Mouse (Mus musculus): Measurements from ENCODE around the gene Zfp740.
"Not testable (repeated sequence)": the region's sequence is repeated elsewhere in the genome, so short reads cannot be mapped to it uniquely, and the experiment has no call there.

The Zfp740 gene

GRCm38 (mm10) chr15:102202971-102203834, at the start of gene Zfp740:
Gene Zfp740 (plus strand): TSS chr15:102203249.
- peak; percentile 98 for DNase-seq (ENCODE audit: low spot score)

DNA sequence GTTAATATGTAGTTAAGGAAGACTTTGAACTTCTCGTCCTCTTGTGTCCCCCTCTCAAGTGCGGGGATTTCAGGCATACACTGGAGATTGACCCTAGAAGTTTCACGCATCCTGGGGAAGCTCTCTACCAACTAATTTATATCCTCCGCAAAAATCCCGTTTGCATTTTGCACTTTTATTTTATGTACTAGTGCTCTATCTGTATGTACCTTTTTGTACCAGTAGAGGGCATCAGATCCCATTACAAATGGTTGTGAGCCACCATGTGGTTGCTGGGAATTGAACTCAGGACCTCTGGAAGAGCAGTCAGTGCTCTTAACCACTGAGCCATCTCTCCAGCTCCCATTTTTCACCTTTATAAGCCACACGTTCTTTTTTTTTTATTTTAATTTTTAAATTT, 48.0 kb upstream of the Zfp740 start:
- not testable (repeated sequence) for DNase-seq (ENCODE audit: low spot score)

DNA sequence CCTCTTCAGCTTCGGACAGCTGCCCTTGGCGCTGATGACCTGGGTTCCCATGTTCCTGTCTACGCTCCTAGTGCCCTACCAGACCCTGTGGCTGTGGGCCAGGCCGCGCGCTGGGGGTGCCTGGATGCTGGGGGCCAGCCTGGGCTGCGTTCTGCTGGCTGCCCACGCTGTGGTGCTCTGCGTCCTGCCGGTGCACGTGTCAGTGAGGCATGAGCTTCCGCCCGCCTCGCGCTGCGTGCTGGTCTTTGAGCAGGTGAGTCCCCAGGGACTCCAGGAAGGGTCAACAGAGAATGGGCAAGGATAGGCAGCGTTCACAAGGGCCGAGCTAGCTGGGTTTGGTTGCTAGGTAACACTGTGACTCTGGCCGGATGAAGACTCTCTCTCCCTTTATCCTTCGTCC, 46.2 kb upstream of the Zfp740 start:
- no peak for DNase-seq (ENCODE audit: low spot score)

GRCm38 (mm10) chr15:102160415-102161060, 42.5 kb upstream of the Zfp740 start:
- DNase-seq (ENCODE audit: low spot score), result no peak

GRCm38 (mm10) chr15:102163900-102164693, 39.0 kb upstream of the Zfp740 start:
- DNase-seq (ENCODE audit: low spot score), result no peak

GRCm38 (mm10) chr15:102165468-102166100, 37.5 kb upstream of the Zfp740 start:
- no peak for DNase-seq (ENCODE audit: low spot score)

GRCm38 (mm10) chr15:102167620-102168021, 35.4 kb upstream of the Zfp740 start:
- no peak for DNase-seq (ENCODE audit: low spot score)

GRCm38 (mm10) chr15:102169064-102169463, 34.0 kb upstream of the Zfp740 start:
- no peak for DNase-seq (ENCODE audit: low spot score)

DNA sequence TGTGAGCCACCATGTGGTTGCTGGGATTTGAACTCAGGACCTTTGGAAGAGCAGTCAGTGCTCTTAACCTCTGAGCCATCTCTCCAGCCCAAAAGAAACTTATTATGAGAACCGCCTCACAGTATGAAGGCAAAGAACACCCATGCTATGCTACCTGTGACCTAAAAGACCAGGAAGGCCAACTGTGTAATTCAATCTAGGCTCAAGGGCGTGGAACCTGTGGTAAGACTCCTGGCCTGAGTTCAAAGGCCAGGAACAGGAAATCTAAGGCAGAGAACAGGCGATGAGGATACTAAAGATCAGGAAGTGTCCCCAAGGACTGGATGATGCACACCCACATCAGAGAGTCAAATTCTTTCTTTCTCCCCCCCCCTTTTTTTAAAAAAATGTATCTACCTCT, 29.5 kb upstream of the Zfp740 start:
- DNase-seq (ENCODE audit: low spot score), result no peak

DNA sequence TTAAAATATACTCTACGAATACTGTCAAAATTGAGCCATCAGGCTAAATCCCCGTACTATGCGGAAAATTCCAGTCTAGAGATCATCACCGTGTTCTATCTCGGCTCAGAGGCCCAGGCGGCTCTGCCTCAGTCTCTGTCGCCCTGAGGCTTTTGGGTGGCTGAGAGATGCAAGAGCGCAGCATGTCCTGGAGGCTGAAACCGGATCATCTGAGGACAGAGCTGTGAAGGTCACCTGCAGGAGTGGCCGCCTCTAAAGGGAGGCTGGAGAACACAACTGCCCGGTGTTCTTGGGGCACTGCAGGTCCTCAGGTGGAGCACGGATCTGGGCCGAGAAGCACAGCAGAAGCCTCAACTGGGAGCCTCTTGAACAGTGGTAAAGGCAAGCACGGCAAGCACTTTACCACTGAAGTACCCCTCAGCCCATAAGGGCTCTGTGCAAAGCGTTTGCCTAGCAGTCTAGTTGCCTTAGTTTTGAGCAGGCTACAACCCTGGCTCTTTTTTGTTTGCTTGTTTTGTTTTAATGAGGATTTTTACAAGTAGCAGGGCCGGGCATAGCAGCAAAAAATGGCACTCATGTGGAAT, 27.2 kb upstream of the Zfp740 start:
- no peak for DNase-seq (ENCODE audit: low spot score)

DNA sequence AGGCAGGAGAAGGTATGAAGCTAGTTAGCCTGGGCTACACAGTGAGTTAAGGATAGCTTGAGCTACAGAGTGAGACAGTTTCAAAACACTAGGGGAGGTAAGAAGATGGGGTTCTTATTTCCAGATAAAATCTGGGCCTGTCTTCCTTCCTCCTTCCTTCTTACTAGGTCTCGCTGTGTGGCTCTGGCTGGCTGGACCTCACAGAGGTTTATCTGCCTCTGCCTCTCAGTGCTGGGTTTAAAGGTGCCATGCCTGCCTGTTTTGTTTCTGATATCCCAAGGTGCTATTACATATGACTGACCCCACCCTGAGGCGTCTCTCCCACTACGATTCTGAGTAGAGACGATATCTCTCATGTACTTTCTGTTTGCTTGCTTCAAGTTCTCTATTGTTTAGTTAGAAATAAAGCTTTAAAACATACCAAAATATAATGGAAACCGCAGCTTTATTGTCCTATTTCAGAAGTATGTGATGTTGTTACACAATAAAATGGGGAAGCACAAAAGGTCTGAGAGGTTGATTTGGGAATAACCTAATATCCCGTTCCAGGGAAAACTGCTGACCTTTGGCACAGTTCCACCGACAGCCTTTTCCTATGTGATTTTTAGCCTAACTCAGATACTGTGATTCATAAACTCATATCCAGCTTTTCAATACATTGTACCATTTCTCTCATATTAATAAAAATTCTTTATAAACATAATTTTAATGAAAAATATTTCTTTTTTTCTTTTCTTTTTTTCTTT, 26.3 kb upstream of the Zfp740 start:
- no peak for DNase-seq (ENCODE audit: low spot score)

DNA sequence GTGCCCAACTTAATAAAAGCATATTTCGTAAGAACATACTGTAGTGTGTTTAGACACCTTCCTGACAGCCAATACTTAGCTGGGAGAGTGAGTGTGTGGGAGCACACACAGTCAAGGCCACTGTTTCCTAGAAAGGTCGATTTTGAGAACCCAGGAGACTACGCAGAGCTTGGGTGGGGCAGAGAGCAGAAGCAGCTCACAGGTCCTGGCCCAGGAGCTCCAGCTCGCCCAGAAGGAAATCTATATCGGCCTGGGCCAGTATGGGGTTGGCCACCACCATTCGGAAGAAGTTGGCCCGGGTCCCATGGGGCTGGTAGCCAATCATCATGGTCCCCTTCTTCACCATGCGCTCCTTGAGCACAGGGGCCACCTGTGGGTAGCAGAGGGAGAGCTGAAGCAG, 25.6 kb upstream of the Zfp740 start:
- DNase-seq (ENCODE audit: low spot score), result no peak

DNA sequence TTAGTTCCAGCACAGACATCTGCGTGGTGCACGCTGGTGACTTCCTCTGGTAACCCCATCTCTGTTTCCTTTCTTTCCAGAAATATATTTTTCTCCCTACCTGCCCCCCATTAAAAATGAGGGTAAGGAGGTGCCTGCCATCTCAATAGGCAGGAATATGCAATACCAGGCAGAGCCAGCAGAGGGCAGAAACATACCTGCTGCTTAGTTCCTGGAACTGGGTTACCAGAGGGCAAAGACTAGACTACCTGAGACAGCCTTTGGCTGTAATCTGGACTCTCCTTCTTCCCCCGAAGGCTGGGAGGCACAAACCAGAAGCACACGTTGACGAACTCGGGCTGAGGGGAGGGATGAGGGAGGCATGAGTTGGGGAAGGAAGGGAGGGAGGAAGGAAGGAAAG, 24.8 kb upstream of the Zfp740 start:
- DNase-seq (ENCODE audit: low spot score), result peak; percentile 46

DNA sequence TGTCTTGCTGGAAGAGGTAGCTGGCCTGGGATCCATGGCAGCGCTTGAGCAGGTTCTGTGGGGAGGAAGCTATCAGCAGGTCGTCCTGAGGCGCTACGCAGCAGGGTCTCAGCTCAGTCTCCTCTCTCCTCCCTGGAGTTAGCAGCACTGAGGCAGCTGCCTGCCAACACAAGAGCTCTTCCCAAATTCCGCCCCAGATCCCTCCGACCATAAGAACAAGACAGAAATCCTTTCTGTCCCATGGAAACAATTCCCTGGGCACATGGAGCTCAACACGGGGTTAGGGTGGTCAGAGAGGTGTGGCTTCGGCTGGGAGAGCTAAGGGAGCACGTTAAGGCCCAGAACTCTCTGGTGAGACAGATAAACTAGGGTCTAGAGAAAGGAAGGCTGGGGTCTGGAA, 23.9 kb upstream of the Zfp740 start:
- no peak for DNase-seq (ENCODE audit: low spot score)

DNA sequence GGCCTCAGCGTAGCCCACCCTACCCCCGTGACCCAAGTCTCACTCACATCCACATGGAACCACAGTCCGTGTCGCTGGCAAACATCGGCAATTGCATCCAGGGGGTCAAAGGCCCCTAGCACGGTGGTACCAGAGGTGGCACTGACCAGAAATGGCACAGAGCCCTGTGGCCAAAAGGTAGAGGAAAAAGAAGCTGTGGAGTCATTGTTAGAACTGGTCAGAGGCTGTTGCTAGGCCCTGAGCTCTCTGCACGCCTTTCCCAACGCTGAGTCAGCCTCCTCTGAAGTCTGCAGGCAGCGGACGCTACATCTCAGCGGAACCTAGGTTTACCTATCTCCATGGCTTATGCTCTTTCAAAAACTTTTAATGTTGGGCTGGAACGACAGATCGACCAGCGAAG, 23.1 kb upstream of the Zfp740 start:
- no peak for DNase-seq (ENCODE audit: low spot score)

DNA sequence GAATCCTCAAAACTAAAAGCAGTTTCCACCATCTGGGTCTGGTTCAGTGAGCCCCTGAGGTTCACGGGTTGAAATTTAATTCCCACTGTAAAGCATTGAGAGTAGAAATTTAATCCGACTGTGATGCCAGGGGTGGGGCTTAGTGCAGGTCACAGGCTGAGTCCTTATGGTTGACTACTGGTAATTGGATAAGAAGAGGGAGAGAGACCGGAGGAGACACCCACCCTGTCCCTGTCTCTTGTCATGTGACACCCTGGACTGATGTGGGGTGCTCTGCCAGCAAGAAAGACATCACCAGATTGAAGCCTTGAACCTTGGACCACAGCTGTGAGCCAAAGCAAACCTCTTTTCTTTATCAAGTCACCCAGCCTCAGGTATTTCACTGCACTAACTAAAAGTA, 20.0 kb upstream of the Zfp740 start:
- DNase-seq (ENCODE audit: low spot score), result no peak

DNA sequence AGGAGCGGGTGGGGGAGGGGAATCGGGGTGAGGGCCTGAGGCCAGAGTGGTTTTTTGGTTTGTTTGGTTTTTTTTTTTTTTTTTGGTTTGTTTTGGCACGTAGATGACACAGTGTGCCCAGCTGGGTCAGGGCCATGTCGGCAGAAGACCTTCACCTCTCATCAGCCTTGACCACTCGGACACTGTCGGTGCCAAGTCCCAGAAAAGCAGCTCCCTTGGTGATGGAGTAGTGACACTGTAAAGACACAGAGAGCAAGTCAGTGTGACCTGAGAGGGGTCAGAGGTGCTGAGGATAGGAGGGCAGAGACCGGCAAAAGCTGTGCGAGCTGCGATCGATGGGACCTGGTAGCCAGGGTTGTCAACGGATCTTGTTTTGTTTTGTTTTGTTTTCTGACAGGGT, 16.8 kb upstream of the Zfp740 start:
- no peak for DNase-seq (ENCODE audit: low spot score)

- DNase-seq (ENCODE audit: low spot score), result no peak
Measured at GRCm38 (mm10) chr15:102188096-102188495, 15.0 kb upstream of the Zfp740 start.

DNA sequence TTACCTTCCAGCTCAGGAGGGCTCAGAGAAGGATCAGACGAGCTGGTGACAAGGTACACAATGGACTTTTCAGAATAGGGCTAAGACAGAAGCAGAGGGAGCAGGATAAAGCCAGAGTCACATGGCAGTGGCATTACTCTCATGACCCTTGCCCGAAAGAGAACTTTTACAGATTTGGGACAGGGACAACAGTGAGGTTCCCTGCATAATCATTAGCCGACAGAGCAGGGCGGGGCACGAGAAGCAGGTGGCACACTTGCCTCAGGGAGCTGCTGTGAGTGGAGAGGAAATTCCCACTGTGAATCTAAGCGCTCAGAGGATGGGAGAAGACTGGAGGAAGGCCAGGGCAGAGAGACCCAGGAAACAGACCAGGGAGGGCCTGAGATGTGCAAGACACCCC, 14.2 kb upstream of the Zfp740 start:
- DNase-seq (ENCODE audit: low spot score), result no peak

DNA sequence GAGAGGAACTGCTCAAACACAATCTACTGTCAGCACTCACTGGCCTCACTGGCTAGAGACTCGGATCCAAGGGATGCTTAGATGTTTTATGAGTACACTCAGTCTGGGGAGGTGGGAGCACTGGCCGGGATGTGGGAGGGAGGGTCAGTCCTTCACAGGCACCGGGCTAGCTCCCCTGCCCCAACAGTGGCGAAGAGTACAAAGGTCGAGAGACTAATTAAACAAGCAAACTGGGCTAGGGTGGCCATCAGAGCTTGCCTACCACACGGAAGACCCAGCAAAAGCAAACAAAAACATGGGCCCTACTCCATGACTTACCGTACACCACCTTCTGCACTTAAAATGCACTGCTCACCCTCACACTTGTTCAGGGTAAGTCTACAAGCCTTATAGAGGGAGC, 11.3 kb upstream of the Zfp740 start:
- no peak for DNase-seq (ENCODE audit: low spot score)

DNA sequence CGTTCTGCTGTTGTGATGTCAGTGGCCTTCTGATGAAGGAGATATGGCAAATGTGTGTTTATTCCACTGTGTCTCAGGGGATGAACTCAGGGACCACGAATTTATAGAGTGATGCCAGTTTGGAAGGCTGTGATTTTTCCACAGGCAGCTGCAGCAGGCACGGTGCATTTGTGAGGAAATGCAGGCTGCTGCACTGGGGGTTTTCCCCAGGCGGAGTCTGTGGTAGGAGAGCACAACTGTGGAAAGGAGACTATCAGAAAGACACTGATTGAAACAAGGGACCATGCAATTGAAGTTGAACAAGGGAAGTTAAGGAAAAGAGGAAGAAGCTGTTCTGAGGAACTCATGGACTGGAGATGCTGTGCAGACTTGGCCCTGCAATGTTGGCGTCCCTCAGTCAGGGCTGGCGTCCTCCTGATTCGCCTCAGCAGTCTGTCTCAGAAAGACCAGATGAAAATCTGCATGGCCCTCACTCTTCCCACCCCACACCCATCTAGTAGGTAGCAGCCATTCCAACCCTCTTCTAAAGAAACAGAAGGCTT, 10.7 kb upstream of the Zfp740 start:
- DNase-seq (ENCODE audit: low spot score), result no peak

All from ovary, adult 18-20 months (tissue).